Mouse (Mus musculus): ENCODE measurements at regions not wholly inside any gene's neighbourhood (a gene's known extent, or its start where the extent isn't known, plus 50 kb on each side); places are given as distances from the start of the nearest gene placed in this dataset.

- TF ChIP-seq POLR2A (IDR thresholded peaks at IDR 0.05; ENCODE audit: borderline replicate concordance, extremely low read depth, insufficient read depth, insufficient read length, poor library complexity, severe bottlenecking) (no peak), CTCF (IDR thresholded peaks at IDR 0.05; ENCODE audit: borderline replicate concordance, extremely low read depth, insufficient read depth, insufficient read length) (no peak)
Observed at GRCm38 (mm10) chr15:36880602-36881001, 127.0 kb downstream of the Zfp706 start.

Data from brain, embryonic 14.5 days (tissue).